Mouse (Mus musculus): ENCODE measurements around the gene Gtsf1l. TPM values are rescaled to one million over a fixed set of nuclear protein-coding genes. Genes with fewer than 3 reads are reported as not detected.

Gtsf1l gene
- not detected for polyA plus RNA-seq (2014; fragmentation: Illumina TruSeq; extraction: RNeasy Lipid Tissue Mini Kit (QIAGEN cat#74804); ENCODE audit: low read depth, low replicate concordance)

GRCm38 (mm10) chr2:163087728-163088127 is at the start of gene Gtsf1l:
Gene Gtsf1l (minus strand): TSS chr2:163087855.

GRCm38 (mm10) chr2:163054335-163054840 is 33.3 kb downstream of the Gtsf1l start, which contains the start of gene Mybl2:
Gene Mybl2 (plus strand): TSS chr2:163054687.

Other genes starting within 250 kb of the Gtsf1l start
- 136 TPM for gene Srsf6, start 156.3 kb downstream of the Gtsf1l start, polyA plus RNA-seq (2014; fragmentation: Illumina TruSeq; extraction: RNeasy Lipid Tissue Mini Kit (QIAGEN cat#74804); ENCODE audit: low read depth, low replicate concordance)
- gene L3mbtl1, start 144.4 kb downstream of the Gtsf1l start, polyA plus RNA-seq (2014; fragmentation: Illumina TruSeq; extraction: RNeasy Lipid Tissue Mini Kit (QIAGEN cat#74804); ENCODE audit: low read depth, low replicate concordance): not detected
- gene Sgk2, start 100.5 kb downstream of the Gtsf1l start, polyA plus RNA-seq (2014; fragmentation: Illumina TruSeq; extraction: RNeasy Lipid Tissue Mini Kit (QIAGEN cat#74804); ENCODE audit: low read depth, low replicate concordance): 70.6 TPM
- gene Ift52, start 70.5 kb downstream of the Gtsf1l start, polyA plus RNA-seq (2014; fragmentation: Illumina TruSeq; extraction: RNeasy Lipid Tissue Mini Kit (QIAGEN cat#74804); ENCODE audit: low read depth, low replicate concordance): 115 TPM
- not detected for gene Mybl2, start 33.2 kb downstream of the Gtsf1l start, polyA plus RNA-seq (2014; fragmentation: Illumina TruSeq; extraction: RNeasy Lipid Tissue Mini Kit (QIAGEN cat#74804); ENCODE audit: low read depth, low replicate concordance)
- 0.28 TPM for gene Tox2, start 115.3 kb upstream of the Gtsf1l start, polyA plus RNA-seq (2014; fragmentation: Illumina TruSeq; extraction: RNeasy Lipid Tissue Mini Kit (QIAGEN cat#74804); ENCODE audit: low read depth, low replicate concordance)

Data from kidney, adult 10 weeks (tissue).